Mouse (Mus musculus) adrenal gland, postnatal 25 days (tissue): ENCODE results near the gene Lrch1. TPM values are rescaled to one million over a fixed set of nuclear protein-coding genes. Genes with fewer than 3 reads are reported as not detected.
A peak's percentile ranks its signal among the peaks of the same experiment; 100 is the strongest.

ENCODE experiments used
- DNase-seq: peaks from one replicate; pipeline ENCODE4 v3.0.0; 2021; ENCODE audit warnings: mixed read lengths
- total RNA-seq: library from RNA; stranded (reverse); gene quantifications from 2 replicates; pipeline ENCODE4 v1.2.3, GENCODE M21; 2021

Lrch1 gene
- total RNA-seq, 1 experiment from 2014 or later: 20.5 TPM

DNA sequence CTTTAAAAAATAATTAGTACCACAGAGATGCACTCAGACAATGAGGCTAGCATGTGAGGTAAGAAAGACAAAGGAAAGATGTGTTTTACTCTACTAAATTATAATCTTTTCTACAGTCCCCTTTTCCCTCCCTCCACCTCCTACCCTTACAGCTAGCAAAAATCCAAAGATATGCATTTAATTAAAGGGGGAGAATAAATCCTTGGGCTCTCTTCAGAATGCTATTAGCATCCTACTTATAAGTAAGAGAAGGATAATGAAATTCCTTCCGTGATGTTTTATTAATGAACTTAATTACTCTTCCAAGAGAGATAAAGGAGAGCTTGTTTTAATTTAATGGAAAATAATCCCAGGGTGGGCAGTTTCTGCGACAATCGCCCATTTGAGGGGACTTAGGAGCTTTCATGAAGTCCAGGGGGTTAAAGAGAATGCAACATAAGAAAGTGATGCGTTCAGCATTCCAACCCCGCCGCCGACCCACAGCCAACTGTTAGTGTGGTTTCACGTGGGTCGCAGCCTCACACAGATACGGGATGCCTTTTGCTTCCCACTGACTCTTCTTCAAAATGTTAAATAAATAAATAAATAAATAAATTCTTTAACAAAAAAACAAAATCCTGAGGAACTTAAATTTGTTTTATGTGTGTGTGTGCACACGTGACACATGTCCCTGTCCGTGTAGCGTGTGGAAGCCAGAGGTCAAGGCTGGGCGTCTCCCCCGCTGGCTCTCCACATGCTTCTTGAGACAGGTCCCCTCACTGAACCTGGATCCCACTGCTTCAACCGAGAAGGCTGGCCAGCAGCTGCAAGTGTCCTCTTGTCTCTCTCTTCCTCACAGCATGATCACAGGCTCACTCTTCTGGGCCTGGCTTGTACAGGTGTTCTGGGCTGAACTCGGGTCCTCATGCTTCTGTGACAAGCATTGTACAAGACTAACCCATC lies 132.6 kb downstream of the Lrch1 start:
- no peak for DNase-seq

DNA sequence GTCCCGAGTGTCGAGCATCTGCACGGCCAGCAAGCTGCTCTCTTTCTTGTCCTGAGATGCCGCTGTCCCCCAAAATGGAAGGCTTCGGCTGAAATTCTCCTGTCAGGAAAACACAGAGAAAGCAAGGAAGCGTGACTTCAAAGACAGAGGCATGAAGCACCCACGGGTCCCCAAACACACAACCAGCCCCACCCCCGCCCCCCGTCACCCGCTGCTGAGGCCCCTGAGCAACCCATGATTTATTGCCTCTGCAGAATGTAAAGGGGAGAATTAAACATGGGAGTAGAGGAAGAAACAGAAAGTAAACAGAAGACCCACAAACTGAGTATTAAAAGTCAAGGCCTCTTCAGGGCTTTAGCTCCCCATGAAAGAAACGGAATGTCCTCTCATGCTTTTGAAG lies 136.1 kb downstream of the Lrch1 start:
- no peak for DNase-seq

- DNase-seq: no peak
These were observed 145.7 kb downstream of the Lrch1 start for GRCm38 (mm10) chr14:74801961-74802360.

DNA sequence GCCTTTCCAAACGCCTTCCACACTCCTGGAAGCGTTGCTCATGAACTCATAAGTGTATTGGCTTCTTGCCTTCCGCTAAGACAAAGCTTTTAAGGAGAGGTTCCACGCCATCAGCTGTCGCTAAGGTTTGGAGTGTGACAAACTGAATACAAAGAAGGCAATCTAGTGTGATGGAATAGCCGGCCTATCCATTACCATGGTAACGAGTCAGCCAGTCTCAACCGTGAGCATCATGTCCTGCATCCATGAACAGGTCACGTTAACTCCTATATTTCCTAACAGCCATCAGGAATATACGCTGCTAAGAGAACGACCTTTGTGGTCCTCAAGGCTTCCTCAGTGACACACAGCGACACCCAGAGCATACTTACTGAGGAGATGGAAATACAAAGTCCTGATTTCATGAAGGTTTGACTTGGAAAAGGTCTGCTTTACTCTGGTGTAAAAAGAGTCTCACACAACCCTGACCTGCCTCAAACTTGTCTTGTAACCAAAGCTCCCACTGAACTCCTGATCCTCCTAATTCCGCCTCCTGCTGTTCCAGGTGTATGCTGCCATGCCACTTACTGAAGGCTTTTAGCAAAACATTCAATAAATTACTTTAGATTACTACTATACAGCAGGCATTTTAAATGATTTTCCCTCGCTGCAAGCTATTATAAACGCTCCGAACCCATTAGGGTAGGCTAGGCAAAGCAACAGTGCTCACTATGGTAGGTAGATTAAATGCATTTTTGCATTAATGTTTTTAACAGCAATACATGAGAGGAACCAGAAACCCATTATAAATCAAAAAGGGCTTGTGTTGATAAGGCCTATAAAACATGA lies 149.4 kb downstream of the Lrch1 start:
- DNase-seq: no peak

DNA sequence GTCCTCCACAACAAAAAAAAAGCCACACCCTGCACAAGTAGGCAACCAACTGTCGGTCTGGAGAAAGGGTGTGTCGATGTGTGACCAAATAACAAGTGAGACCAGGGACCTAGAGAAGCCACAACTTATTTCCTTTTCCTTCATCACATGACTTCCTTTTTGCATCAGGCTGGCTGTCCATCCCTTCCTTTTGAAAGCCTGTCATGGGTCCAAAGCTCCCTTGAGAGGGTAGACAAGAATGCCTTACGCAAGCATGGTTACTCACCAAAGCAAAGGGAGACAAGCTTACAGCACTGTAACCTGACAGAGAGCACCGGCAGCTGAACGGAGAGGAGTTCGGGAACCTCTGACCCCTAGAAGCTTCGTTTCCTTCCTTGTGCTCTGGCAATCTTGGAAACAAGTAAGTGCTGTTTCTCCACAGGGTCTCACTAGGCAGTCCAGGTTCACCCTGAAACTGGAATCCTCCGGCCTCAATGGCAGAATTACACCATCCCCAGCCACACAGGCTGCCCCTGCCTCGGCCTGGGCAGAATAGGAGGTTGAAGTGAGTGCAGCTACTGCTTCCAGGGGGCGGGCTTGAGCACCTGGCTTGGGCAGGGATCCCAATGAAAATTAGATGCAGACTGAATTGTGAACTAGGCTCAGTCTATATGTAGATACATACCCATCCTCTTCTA lies 150.2 kb downstream of the Lrch1 start:
- no peak for DNase-seq

DNA sequence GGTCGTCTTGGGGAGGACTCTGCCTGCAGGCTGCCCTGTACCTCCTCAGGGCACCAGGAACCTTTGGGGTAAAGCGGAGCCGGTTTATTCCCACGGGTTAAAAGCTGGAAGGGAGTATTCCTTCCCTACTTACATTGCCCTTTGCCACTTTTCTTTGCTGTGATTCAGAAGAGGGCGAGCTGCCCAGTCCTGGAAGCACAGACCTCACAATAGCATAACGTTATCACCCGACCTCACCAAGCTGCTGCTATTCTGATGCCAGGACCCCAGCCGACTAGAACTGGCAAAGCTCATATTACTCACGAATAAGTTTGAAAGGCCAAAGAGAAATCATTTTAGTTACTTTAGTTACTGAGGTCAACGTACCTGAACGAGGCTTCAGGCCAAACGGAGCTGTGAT lies 152.7 kb downstream of the Lrch1 start:
- DNase-seq: no peak

DNA sequence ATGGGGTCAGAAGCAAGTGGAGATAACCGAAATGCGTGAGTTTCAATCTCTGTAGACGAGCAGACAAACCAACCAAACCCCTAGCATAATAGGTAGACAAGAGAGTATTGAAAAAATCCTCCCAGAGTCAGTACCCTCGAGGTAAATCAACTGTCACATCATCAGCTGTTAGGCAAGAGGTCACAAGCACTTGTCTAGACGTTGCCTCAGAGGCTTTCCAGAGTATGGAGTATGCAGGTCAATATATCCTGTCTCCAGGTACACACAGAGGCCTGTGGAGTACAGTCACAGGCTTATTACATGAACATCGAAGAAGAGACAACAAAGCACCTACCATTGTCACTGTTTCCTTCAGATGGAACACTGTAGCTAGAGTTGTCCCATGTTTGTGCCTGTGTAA lies 154.9 kb downstream of the Lrch1 start:
- no peak for DNase-seq

DNA sequence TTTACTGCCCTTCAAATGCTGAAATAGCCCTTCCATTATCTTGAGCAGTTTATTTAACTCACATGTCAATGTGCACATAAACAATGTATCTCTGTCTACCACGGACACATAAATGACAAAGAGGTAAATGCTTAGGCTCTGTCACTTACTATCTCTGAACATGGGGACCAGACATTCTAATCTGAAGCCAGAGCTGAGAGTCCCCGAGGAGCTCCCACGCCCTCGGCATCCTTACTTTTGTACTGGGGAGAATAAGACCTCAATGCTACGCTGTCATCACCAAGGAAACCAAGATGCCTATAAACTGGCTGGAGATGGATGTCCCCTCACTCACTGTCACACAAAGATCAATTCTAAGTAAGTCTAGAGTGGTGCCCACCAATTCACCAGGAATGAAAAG lies 157.1 kb downstream of the Lrch1 start:
- DNase-seq: no peak

- peak; percentile 8 for DNase-seq
These were observed 158.9 kb downstream of the Lrch1 start for GRCm38 (mm10) chr14:74788766-74789165.

- DNase-seq: no peak
These were observed 160.0 kb downstream of the Lrch1 start for GRCm38 (mm10) chr14:74787717-74788116.

- no peak for DNase-seq
These were observed 163.3 kb downstream of the Lrch1 start for GRCm38 (mm10) chr14:74784243-74784934.

- no peak for DNase-seq
These were observed 173.5 kb downstream of the Lrch1 start for GRCm38 (mm10) chr14:74774046-74774619.

DNA sequence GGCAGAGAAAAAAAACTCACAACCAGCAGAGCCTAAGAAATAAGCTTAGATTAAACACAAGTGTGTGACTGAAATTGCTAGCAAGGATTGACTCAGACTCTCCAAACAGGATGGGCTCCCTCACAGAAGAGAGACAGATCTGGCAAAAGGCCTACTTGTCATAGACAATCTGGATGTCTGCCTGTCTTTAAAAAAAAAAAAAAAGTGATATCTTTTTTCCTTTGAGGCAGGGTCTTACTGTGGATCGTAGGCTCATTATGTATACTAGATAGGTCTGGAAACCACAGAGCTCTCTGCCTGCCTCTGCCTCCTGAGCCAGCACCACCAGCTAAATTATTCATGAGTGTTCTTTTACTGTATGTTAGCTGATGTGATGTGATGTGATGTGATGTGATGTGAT lies 179.8 kb downstream of the Lrch1 start:
- no peak for DNase-seq

DNA sequence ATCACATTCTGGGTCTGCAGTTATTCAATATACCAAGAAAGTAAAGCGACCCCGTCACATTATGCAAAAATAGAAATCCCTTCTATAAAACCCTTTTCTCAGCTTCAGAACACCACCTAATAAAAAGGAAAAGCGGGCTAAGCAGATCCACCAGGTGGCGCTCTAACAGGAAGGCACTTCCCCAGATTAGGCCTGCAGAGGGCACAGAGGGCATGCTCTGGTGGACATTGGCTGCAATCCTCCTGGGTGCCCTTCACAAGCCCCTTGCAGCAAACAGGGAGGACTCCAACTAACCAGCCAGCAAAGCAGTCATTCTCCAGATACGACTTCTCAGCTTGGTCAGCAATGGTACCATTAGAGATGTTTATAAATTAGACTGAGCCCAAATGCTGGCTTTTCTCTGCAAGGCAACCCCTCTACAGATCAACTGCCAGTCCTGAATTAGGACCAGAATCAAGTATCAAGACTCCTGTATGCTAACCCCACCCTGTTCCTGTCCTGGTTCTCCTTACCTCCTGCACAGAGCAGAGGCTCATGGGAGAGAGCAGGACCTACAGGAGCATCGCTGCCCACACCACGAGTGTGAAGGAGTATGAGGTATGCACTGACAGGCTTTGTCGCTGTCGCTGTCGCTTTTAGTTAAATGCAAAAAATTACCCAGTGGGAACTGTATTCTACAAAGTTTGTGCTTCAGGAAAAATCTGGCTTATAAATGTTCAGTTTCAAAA lies 183.3 kb downstream of the Lrch1 start:
- peak; percentile 81 for DNase-seq

DNA sequence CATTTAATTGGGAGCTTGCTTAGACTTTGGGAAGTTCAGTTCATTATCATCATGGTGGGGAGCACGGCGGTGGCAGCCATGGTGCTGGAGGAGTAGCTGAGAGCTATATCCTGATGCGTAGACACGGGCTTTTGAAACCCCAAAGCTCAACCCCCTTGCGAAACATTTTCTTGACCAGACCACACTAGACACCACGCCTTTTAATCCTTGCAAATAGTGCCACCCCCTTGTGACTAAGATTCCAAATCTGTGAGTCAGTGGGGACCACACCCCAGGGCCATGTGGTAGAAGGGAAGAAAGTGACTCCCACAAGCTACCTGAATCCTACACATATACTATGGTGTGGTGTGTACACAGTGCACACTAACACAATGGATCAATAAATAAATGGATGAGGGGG lies 210.8 kb downstream of the Lrch1 start:
- no peak for DNase-seq

- no peak for DNase-seq
These were observed 212.2 kb downstream of the Lrch1 start for GRCm38 (mm10) chr14:74735471-74735870.

DNA sequence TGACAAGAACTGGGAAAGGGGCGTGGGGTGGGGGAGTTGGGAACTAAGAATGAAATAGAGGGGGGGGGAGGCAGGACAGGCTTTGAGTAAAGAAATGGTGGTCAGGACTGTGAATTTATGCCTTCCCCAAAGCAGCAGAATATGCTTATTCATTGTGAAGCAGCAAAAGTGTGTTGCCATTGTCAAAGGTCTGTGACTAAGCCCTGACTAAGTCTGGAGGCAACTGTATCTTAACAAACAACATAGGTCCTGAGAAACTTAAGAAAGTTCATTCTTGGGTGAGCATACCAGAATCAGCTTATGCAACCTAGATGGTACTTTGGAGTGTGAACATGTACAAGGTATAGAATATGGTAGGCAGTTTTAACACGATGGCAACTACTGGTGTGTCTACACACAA lies 214.3 kb downstream of the Lrch1 start:
- no peak for DNase-seq

DNA sequence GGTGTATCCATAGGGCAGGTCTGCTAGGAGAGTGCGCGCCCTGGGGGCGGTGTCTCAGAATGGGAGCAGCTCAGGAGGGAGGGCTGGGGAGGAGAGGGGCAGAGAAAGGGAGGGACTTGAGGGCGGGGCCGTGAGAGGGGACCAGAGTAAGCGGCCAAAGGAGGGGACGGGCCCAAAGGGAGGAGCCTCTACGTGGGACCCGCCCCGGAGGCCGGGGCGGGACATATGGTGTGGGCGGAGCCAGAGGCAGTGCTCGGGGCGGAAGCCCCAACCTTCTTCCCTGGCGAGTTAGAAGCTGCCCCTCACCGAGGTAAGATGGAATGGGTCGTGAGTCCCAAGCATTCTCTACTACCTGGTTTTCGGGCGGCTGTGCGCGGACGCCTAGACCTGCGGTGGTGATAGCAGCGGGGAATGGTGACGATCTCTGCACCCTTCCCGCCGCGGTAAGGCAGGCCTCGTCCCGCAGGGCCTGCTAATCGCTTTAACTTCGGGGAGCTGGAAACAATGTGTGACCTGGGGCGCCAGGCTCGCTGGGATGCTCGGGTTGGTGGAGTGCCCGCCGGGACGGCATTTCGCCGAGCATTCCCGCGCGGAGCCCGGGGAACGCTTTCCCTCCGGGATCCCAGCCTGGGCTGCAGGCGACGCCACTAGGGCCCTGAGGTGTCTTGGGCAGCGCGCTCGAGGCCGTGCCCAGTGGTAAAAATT lies 215.4 kb downstream of the Lrch1 start, which contains the start of gene Esd:
TSS of gene Esd (plus strand) at position 219 of the 705 bp plus-strand sequence.
- peak; percentile 94 for DNase-seq

DNA sequence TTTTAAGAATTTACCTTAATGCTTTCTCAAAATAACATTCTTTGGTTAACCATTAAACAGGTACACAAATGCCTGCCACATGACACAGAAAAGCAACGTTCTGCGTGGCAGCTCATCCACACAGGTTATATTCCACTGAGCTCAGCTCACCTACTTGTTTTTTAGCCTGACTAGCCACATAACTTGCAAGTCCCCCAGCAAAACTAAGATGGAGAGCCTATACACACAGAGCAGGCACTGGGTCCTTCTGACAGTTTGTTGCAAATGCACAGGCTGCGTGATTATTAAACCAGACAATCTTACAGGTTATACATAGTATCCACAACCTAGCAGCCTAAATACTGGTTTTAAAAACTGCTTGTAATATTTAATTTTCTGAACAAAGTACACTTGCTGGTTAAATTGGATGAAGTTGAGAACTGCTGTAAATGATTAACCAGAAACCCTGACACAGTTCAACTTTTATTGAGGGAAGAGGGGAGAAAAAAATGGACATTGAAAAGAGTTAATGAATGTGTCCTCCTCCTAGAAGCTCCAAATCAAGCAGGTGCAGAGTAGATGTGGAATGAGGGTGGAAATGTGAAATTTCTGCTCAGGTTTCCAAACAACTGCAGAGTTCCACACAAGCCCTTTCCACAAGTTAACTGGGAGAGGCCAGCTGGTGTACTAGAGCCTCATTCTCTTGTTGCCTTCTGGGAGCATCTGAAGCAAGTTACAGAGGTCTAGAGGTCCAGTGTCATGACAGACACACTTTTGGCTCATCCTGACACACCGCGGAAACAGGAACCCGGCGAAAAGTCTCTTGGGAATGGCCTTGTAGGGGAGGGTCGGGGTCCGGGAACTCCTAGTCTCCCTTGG lies 216.2 kb downstream of the Lrch1 start:
- no peak for DNase-seq
